Mouse (Mus musculus) ES-E14 (cell line): ENCODE data around the gene Ppp2r3a. TPM values are rescaled to one million over a fixed set of nuclear protein-coding genes. Genes with fewer than 3 reads are reported as not detected.

Experiments used
- DNase-seq: peaks from one replicate; pipeline ENCODE4 v3.0.0-alpha.2; 2013; ENCODE audit warnings: low read depth, low spot score
- H3K27ac ChIP-seq: 2 replicates; pipeline ENCODE4 v1.5.1; 2012; ENCODE audit warnings: low read depth, mild to moderate bottlenecking, low read length, moderate library complexity, mixed read lengths; ENCODE audit not compliant: poor library complexity, insufficient read depth, severe bottlenecking
- H3K36me3 ChIP-seq: 2 replicates; pipeline ENCODE4 v1.6.1; 2012; ENCODE audit warnings: mild to moderate bottlenecking, low read length, moderate library complexity, mixed read lengths; ENCODE audit not compliant: control insufficient read depth, poor library complexity, insufficient read depth, severe bottlenecking
- H3K4me1 ChIP-seq, 2 experiments: fragments of 150-350 bp in 1 of 2; sonication (generic) in 1 of 2; 2 replicates each; pipeline ENCODE4 v1.6.1; 2012; ENCODE audit warnings: low read length in 2 of 2, mild to moderate bottlenecking in 1 of 2, mixed read lengths in 1 of 2; ENCODE audit not compliant: control insufficient read depth in 2 of 2, insufficient read depth in 2 of 2, poor library complexity in 1 of 2
- H3K4me3 ChIP-seq, 2 experiments: fragments of 150-350 bp in 1 of 2; sonication (generic) in 1 of 2; 2 replicates each; pipeline ENCODE4 v1.5.1; 2012; ENCODE audit warnings: low read length in 2 of 2, low read depth in 1 of 2, mild to moderate bottlenecking in 1 of 2, mixed read lengths in 1 of 2; ENCODE audit not compliant: insufficient read depth in 1 of 2, poor library complexity in 1 of 2, severe bottlenecking in 1 of 2
- H3K9ac ChIP-seq: 2 replicates; pipeline ENCODE4 v1.6.1; 2012; ENCODE audit warnings: low read depth, mild to moderate bottlenecking, low read length, mixed read lengths; ENCODE audit not compliant: poor library complexity, insufficient read depth, severe bottlenecking
- H3K9me3 ChIP-seq: fragments of 150-350 bp; sonication (generic); 2 replicates; pipeline ENCODE4 v1.6.1; 2012; ENCODE audit warnings: low read depth, mild to moderate bottlenecking, low read length; ENCODE audit not compliant: control insufficient read depth, insufficient read depth
- CHD2 ChIP-seq: IDR thresholded peaks from 2 replicates; pipeline ENCODE4 v1.6.1; 2014; ENCODE audit warnings: mild to moderate bottlenecking, low read depth, low read length, inconsistent platforms
- HCFC1 ChIP-seq: IDR thresholded peaks from 2 replicates; pipeline ENCODE4 v1.6.1; 2012; ENCODE audit warnings: low read length, inconsistent platforms, borderline replicate concordance; ENCODE audit not compliant: insufficient read depth
- MAFK ChIP-seq: IDR thresholded peaks from 2 replicates; pipeline ENCODE4 v1.6.1; 2014; ENCODE audit warnings: mild to moderate bottlenecking, low read depth, low read length, inconsistent platforms; ENCODE audit not compliant: insufficient read depth
- ZC3H11A ChIP-seq: IDR thresholded peaks from 2 replicates; pipeline ENCODE4 v1.6.1; 2012; ENCODE audit warnings: low read depth, mild to moderate bottlenecking, inconsistent platforms, low read length, borderline replicate concordance
- ZNF384 ChIP-seq: IDR thresholded peaks from 2 replicates; pipeline ENCODE4 v1.6.1; 2012; ENCODE audit warnings: low read depth, low read length, inconsistent platforms
- in situ Hi-C, 2 experiments: fragments of 600-800 bp; cut with MboI; formaldehyde crosslinking; loops; one replicate each; pipeline ENCODE4 v1.15.1; 2025; ENCODE audit warnings: low sequenced_read_pairs in 2 of 2, inconsistent platforms in 1 of 2; ENCODE audit not compliant: unreplicated experiment in 2 of 2
- total RNA-seq: library from RNA; depleted of rRNA; stranded (reverse); fragments of 300-350 nt; gene quantifications from 2 replicates; pipeline ENCODE4 v1.2.3, GENCODE M21; 2012

The Ppp2r3a gene
- total RNA-seq, 1 experiment, result 4.1 TPM

GRCm38 (mm10) chr9:101281906-101282305 is 30.3 kb upstream of the Ppp2r3a start:
- Histone ChIP-seq H3K36me3 (no peaks in the 10 kb centered on the region), H3K4me1 (no peaks in the 10 kb centered on the region), H3K9me3 (no peaks in the 10 kb centered on the region), H3K9ac (no peak overlapping the region), H3K4me3 (no peak overlapping the region), H3K27ac (no peak overlapping the region)
- in situ Hi-C loops, result no loop called here
- TF ChIP-seq HCFC1, result no peak
- DNase-seq, result no peak

DNA sequence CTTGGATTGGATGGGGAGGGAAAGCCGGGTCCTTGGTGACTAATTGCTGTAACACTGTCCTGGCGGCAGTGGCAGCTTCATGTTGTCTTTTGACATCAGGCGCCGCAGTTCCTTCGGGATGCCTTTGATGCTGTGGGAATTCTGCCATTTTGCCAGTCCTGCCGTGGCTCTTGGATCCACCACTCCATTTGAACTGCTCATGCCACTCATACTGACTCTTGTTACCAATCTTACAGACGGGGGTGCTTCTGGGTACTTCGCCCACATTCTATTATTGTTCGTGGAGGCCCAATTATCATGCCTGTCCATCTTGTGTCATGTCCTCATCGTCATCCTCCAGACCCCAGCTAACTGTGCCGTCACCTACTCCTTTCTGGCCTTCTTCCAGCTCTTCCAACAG is 29.7 kb upstream of the Ppp2r3a start:
- Histone ChIP-seq H3K4me1 (no peaks in the 10 kb centered on the region), H3K9me3 (no peaks in the 10 kb centered on the region), H3K36me3 (no peaks in the 10 kb centered on the region), H3K4me3 (no peak overlapping the region), H3K27ac (no peak overlapping the region), H3K9ac (no peak overlapping the region)
- DNase-seq, result no peak
- in situ Hi-C loops, result no loop called here
- no peak for TF ChIP-seq CHD2
- TF ChIP-seq ZNF384, result no peak

DNA sequence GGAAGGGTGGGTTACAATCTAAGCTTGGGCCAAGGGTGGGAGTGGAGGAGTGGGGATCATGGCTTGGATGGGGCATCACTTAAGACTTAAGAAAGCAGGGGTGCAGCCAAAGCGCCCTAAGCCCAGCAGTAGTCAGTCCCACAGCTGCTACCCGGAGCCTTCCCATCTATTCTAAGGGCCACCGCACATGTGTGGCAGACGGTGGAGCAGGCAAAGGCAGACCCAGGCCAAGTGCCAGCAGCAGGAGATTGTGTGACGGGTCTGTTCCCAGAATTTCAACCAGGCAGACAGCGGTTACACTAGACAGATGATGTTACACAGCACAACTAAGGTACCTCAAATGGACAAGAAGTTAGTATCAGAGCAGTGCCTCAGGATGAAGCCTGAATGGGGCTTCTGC is 29.3 kb upstream of the Ppp2r3a start:
- no peak for DNase-seq
- Histone ChIP-seq H3K9me3 (no peaks in the 10 kb centered on the region), H3K4me3 (no peak overlapping the region), H3K36me3 (no peaks in the 10 kb centered on the region), H3K27ac (no peak overlapping the region), H3K4me1 (no peaks in the 10 kb centered on the region), H3K9ac (no peak overlapping the region)
- TF ChIP-seq ZNF384 (no peak), HCFC1 (no peak), ZC3H11A (no peak), CHD2 (no peak), MAFK (no peak)
- in situ Hi-C loops, result no loop called here

DNA sequence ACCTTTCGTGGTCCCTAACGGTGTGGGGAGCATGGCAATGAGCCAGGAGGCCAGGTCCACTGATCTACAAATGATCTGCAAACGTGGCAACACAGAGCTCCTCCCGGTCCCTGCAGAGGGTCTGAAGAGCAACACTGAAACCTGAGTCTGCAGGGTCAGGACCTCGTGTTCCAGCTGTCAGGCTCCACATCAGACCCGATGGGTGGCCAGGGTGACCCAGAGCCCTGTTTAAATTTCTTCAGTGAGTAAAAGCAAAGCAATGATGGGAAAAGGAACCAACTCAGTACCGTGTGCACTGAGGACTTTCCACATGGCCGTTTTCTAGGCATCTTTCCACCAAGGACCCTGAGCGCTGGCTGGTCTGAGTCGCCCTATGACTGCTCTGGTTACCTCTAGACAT is 28.6 kb upstream of the Ppp2r3a start:
- Histone ChIP-seq H3K9me3 (no peaks in the 10 kb centered on the region), H3K36me3 (no peaks in the 10 kb centered on the region), H3K9ac (no peak overlapping the region), H3K4me3 (no peak overlapping the region), H3K4me1 (no peaks in the 10 kb centered on the region), H3K27ac (no peak overlapping the region)
- in situ Hi-C loops, result no loop called here
- TF ChIP-seq ZNF384, result no peak
- TF ChIP-seq MAFK, result no peak
- TF ChIP-seq ZC3H11A, result no peak
- no peak for TF ChIP-seq CHD2
- no peak for TF ChIP-seq HCFC1
- DNase-seq, result no peak

GRCm38 (mm10) chr9:101272715-101273114 is 21.1 kb upstream of the Ppp2r3a start:
- TF ChIP-seq ZNF384 (no peak), CHD2 (no peak), HCFC1 (no peak), ZC3H11A (no peak), MAFK (no peak)
- Histone ChIP-seq H3K4me1 (no peaks in the 10 kb centered on the region), H3K9ac (no peak overlapping the region), H3K36me3 (no peaks in the 10 kb centered on the region), H3K4me3 (no peak overlapping the region), H3K9me3 (no peaks in the 10 kb centered on the region), H3K27ac (no peak overlapping the region)
- DNase-seq, result no peak
- in situ Hi-C loops, result no loop called here
